29 mouse cellular contexts compared by ENCODE assay signal in genomic region chr5:135527986-135528385, GRCm38 (mm10). TPM values are rescaled to one million over a fixed set of nuclear protein-coding genes. Genes with fewer than 3 reads are reported as not detected.
DNase-seq lines count a peak whose midpoint lies in the region; ATAC-seq and TF ChIP-seq lines count a peak whose summit lies in the region.
"Had no signal": no experiment of that assay in that cellular context is flagged by ENCODE, and none has a peak within 500 bp of the region (broad histone marks: within the 10 kb centered on the region; RNA-seq: fewer than 3 reads in every experiment).

No protein-coding gene starts in this region.

- peak overlapping the region; percentile 10; the same call in 1 of the 2 replicates for H3K27ac ChIP-seq in heart, postnatal 0 days (ENCODE audit: low read depth)
- H3K27ac ChIP-seq in heart, embryonic 12.5 days (ENCODE audit: poor library complexity, severe bottlenecking) = no peak overlapping the region
- H3K27ac ChIP-seq: embryonic facial prominence, embryonic 12.5 days; forebrain, embryonic 12.5 days; limb, embryonic 13.5 days; liver, embryonic 12.5 days; midbrain, embryonic 12.5 days; stomach, embryonic 15.5 days had no signal

- TF ChIP-seq EP300 in heart, postnatal 0 days (IDR thresholded peaks at IDR 0.05; ENCODE audit: low read depth) = no peak

- no peak for ATAC-seq in heart, postnatal 0 days (ENCODE audit: insufficient read depth, low read depth)
- no peak for ATAC-seq in heart, embryonic 12.5 days (ENCODE audit: insufficient number of reproducible peaks, low FRiP score)
- ATAC-seq: inflammation-experienced regulatory T-cells, adult 6 months; liver, embryonic 12.5 days had no signal

- no peak overlapping the region for H3K4me2 ChIP-seq in heart, postnatal 0 days (ENCODE audit: low read depth, low read length)
- H3K4me2 ChIP-seq in heart, embryonic 12.5 days = no peak overlapping the region
- H3K4me2 ChIP-seq: embryonic facial prominence, embryonic 12.5 days; forebrain, embryonic 12.5 days; heart, embryonic 11.5 days; hindbrain, embryonic 14.5 days; limb, embryonic 13.5 days; liver, embryonic 12.5 days; midbrain, embryonic 12.5 days; stomach, embryonic 15.5 days had no signal

- no peaks in the 10 kb centered on the region for H3K27me3 ChIP-seq in heart, postnatal 0 days (ENCODE audit: control insufficient read depth, insufficient read depth, low read length)
- H3K27me3 ChIP-seq in heart, embryonic 12.5 days (replicated peaks) = no peaks in the 10 kb centered on the region
- H3K27me3 ChIP-seq: embryonic facial prominence, embryonic 12.5 days; forebrain, embryonic 12.5 days; limb, embryonic 13.5 days; liver, embryonic 12.5 days; midbrain, embryonic 12.5 days; stomach, embryonic 15.5 days had no signal

- peaks cover 36% of the 10 kb centered on the region for H3K4me1 ChIP-seq in heart, postnatal 0 days (ENCODE audit: control insufficient read depth, insufficient read depth)
- peaks cover 55% of the 10 kb centered on the region for H3K4me1 ChIP-seq in heart, embryonic 12.5 days (replicated peaks)
- H3K4me1 ChIP-seq: embryonic facial prominence, embryonic 12.5 days; liver, embryonic 12.5 days had no signal

- no peak for TF ChIP-seq CTCF in heart, postnatal 0 days (IDR thresholded peaks at IDR 0.05; ENCODE audit: low read depth)

- DNase-seq in embryo, embryonic 9.5 days (ENCODE audit: extremely low spot score) = peak; percentile 10
- DNase-seq in embryo, embryonic 10 days (ENCODE audit: low spot score) = no peak
- DNase-seq in heart, postnatal 0 days (ENCODE audit: low spot score) = no peak
- peak; percentile 25 to 49 for DNase-seq in kidney, postnatal 4 days
- no peak for DNase-seq in kidney, adult 8-10 months
- DNase-seq: cerebellum, adult 2 months; cerebellum, postnatal 36 days; heart, postnatal 4 days; kidney, postnatal 36 days; lung, adult 18-20 months; lung, postnatal 10 days; thymus, postnatal 25 days had no signal

- H3K36me3 ChIP-seq in heart, postnatal 0 days (replicated peaks; ENCODE audit: control insufficient read depth, insufficient read depth, low read length) = no peaks in the 10 kb centered on the region
- peaks cover 9% of the 10 kb centered on the region; the same call in 1 of the 2 replicates for H3K36me3 ChIP-seq in heart, embryonic 12.5 days
- H3K36me3 ChIP-seq: forebrain, embryonic 12.5 days; liver, embryonic 12.5 days; midbrain, embryonic 12.5 days; stomach, embryonic 15.5 days had no signal

- no peaks in the 10 kb centered on the region for H3K9me3 ChIP-seq in heart, postnatal 0 days (replicated peaks; ENCODE audit: control insufficient read depth, low read length)
- 0 out of 2 replicates have a peak, but pooled peaks cover 3% of the 10 kb centered on the region for H3K9me3 ChIP-seq in heart, embryonic 12.5 days (replicated peaks)
- H3K9me3 ChIP-seq: embryonic facial prominence, embryonic 12.5 days; forebrain, embryonic 12.5 days; limb, embryonic 13.5 days; liver, embryonic 12.5 days; midbrain, embryonic 12.5 days; stomach, embryonic 15.5 days had no signal

- H3K9ac ChIP-seq in heart, postnatal 0 days (replicated peaks; ENCODE audit: low read depth, low read length) = no peak overlapping the region
- no peak overlapping the region for H3K9ac ChIP-seq in heart, embryonic 12.5 days
- H3K9ac ChIP-seq: embryonic facial prominence, embryonic 12.5 days; forebrain, embryonic 12.5 days; hindbrain, embryonic 14.5 days; limb, embryonic 13.5 days; liver, embryonic 12.5 days; midbrain, embryonic 12.5 days; stomach, embryonic 15.5 days had no signal

- 59% methylated on average over 7 of the region's 7 CpGs for WGBS in heart, postnatal 0 days
- WGBS in heart, embryonic 12.5 days = 63% methylated on average over 7 of the region's 7 CpGs

- no peak overlapping the region for H3K4me3 ChIP-seq in heart, postnatal 0 days (ENCODE audit: low read depth, low read length)
- no peak overlapping the region for H3K4me3 ChIP-seq in heart, embryonic 12.5 days
- H3K4me3 ChIP-seq: embryonic facial prominence, embryonic 12.5 days; erythroblast, embryonic 14.5 days; forebrain, embryonic 12.5 days; limb, embryonic 13.5 days; liver, embryonic 12.5 days; midbrain, embryonic 12.5 days; stomach, embryonic 15.5 days had no signal

RNA-seq across cellular contexts. Expression of gene Hip1, which starts 16.9 kb away (rescaled TPM):
- 41.0 and 47.2 TPM in 2 replicates for total RNA-seq in heart, postnatal 0 days (2014; rRNA removed; ENCODE audit: low replicate concordance)
- polyA plus RNA-seq in heart, postnatal 0 days (2015; fragmentation: Nextera tagmentation; extraction: Ambion mirVana) = 9.8 and 10.1 TPM in 2 replicates
- polyA plus RNA-seq in heart, embryonic 12.5 days (2016; fragmentation: Nextera tagmentation; extraction: Ambion mirVana) = 44.8 and 45.0 TPM in 2 replicates
- polyA plus RNA-seq: erythroblast, embryonic 14.5 days had no signal

RNA-seq across cellular contexts. Expression of gene Ccl26, which starts 35.4 kb away (rescaled TPM):
- total RNA-seq in heart, postnatal 0 days (2014; rRNA removed; ENCODE audit: low replicate concordance) = not detected in 2 replicates
- not detected in 2 replicates for polyA plus RNA-seq in heart, postnatal 0 days (2015; fragmentation: Nextera tagmentation; extraction: Ambion mirVana)
- polyA plus RNA-seq in heart, embryonic 12.5 days (2016; fragmentation: Nextera tagmentation; extraction: Ambion mirVana) = not detected in 2 replicates
- total RNA-seq: gastrocnemius, postnatal 4 days; heart, postnatal 4 days; left cerebral cortex, postnatal 14 days; MEL; monocyte, adult 5-6 weeks; neutrophil, adult 5-6 weeks had no signal
- polyA plus RNA-seq: C2C12; cerebellum, adult 2 months; embryonic facial prominence, embryonic 12.5 days; erythroblast, embryonic 14.5 days; forebrain, embryonic 12.5 days; heart, embryonic 11.5 days; hindbrain, embryonic 14.5 days; inflammation-experienced regulatory T-cells, adult 6 months; limb, embryonic 13.5 days; liver, embryonic 12.5 days; midbrain, embryonic 12.5 days; stomach, embryonic 15.5 days had no signal

RNA-seq across cellular contexts. Expression of gene Ccl24, which starts 44.9 kb away (rescaled TPM):
- total RNA-seq in heart, postnatal 0 days (2014; rRNA removed; ENCODE audit: low replicate concordance) = not detected in 2 replicates
- 0.45 and 0.82 TPM in 2 replicates for polyA plus RNA-seq in heart, postnatal 0 days (2015; fragmentation: Nextera tagmentation; extraction: Ambion mirVana)
- 0.56 and 0.73 TPM in 2 replicates for polyA plus RNA-seq in heart, embryonic 12.5 days (2016; fragmentation: Nextera tagmentation; extraction: Ambion mirVana)
- total RNA-seq: left cerebral cortex, postnatal 14 days; MEL; monocyte, adult 5-6 weeks; neutrophil, adult 5-6 weeks had no signal
- polyA plus RNA-seq: C2C12; inflammation-experienced regulatory T-cells, adult 6 months had no signal

Comparison
In these comparisons a context has a peak if more than half of its experiments do, and no peak if none do; other contexts are left out.
1. DNase-seq: peak in embryo, embryonic 9.5 days (single experiment) and kidney, postnatal 4 days (2 of 2); none in embryo, embryonic 10 days (single experiment), heart, postnatal 0 days (single experiment) and kidney, adult 8-10 months (0 of 2).